Mouse (Mus musculus): Measurements from ENCODE around the gene Tgfb1i1.

Tgfb1i1 gene

GRCm38 (mm10) chr7:128288923-128289544 is 42.4 kb downstream of the Tgfb1i1 start:
- DNase-seq (ENCODE audit: low spot score in 2 of 2), result no peak

GRCm38 (mm10) chr7:128294785-128295184 is 48.2 kb downstream of the Tgfb1i1 start:
- DNase-seq (ENCODE audit: low spot score in 2 of 2), result no peak

GRCm38 (mm10) chr7:128296514-128296913 is 49.9 kb downstream of the Tgfb1i1 start:
- DNase-seq (ENCODE audit: low spot score in 2 of 2), result no peak

GRCm38 (mm10) chr7:128297291-128297616 is 50.6 kb downstream of the Tgfb1i1 start:
- DNase-seq (ENCODE audit: low spot score in 2 of 2), result no peak

- peak; percentile 83 to 85 for DNase-seq (ENCODE audit: low spot score in 2 of 2)
Observed at GRCm38 (mm10) chr7:128297617-128298480, 51.2 kb downstream of the Tgfb1i1 start, which contains the start of gene BC017158. Gene BC017158, minus strand, starts transcription at chr7:128298170.

- peak in 1 of 2 experiments; percentile 17 for DNase-seq (ENCODE audit: low spot score in 2 of 2)
Observed at GRCm38 (mm10) chr7:128298481-128299342, 52.1 kb downstream of the Tgfb1i1 start.

GRCm38 (mm10) chr7:128300952-128301351 is 54.3 kb downstream of the Tgfb1i1 start:
- DNase-seq (ENCODE audit: low spot score in 2 of 2), result no peak

GRCm38 (mm10) chr7:128302151-128302550 is 55.5 kb downstream of the Tgfb1i1 start:
- DNase-seq (ENCODE audit: low spot score in 2 of 2), result no peak

GRCm38 (mm10) chr7:128304198-128304597 is 57.6 kb downstream of the Tgfb1i1 start:
- DNase-seq (ENCODE audit: low spot score in 2 of 2), result no peak

GRCm38 (mm10) chr7:128304907-128305306 is 58.3 kb downstream of the Tgfb1i1 start:
- peak; percentile 27 to 56 for DNase-seq (ENCODE audit: low spot score in 2 of 2)

Measured in right cerebral cortex, adult 2 months (tissue).